Mouse (Mus musculus) liver, embryonic 16.5 days (tissue): ENCODE results near the gene Tymp. TPM values are rescaled to one million over a fixed set of nuclear protein-coding genes. Genes with fewer than 3 reads are reported as not detected.

Experiments
- ATAC-seq: fragments of 200-750 bp; cut with Nextera tagmentation; 2 replicates; pipeline ENCODE4 v1.8.0; 2017; ENCODE audit warnings: low read depth, mild to moderate bottlenecking, moderate number of reproducible peaks, moderate library complexity
- H3K27ac ChIP-seq: fragments of 300-500 bp; sonication (generic); 2 replicates; pipeline ENCODE4 v1.5.1; 2014; ENCODE audit warnings: mild to moderate bottlenecking, low read length
- H3K27me3 ChIP-seq: fragments of 300-500 bp; sonication (generic); 2 replicates; pipeline ENCODE4 v1.6.1; 2014; ENCODE audit warnings: low read depth, low read length, mixed read lengths; ENCODE audit not compliant: control insufficient read depth, insufficient read depth
- H3K36me3 ChIP-seq: fragments of 300-500 bp; sonication (generic); 2 replicates; pipeline ENCODE4 v1.6.1; 2014; ENCODE audit warnings: mild to moderate bottlenecking; ENCODE audit not compliant: control insufficient read depth, insufficient read depth
- H3K4me1 ChIP-seq: fragments of 300-500 bp; sonication (generic); 2 replicates; pipeline ENCODE4 v1.6.1; 2014; ENCODE audit warnings: low read depth, low read length, mixed read lengths; ENCODE audit not compliant: control insufficient read depth
- H3K4me2 ChIP-seq: fragments of 300-500 bp; sonication (generic); 2 replicates; pipeline ENCODE4 v1.6.1; 2014; ENCODE audit warnings: low read depth, low read length, mixed read lengths
- H3K4me3 ChIP-seq: fragments of 300-500 bp; sonication (generic); 2 replicates; pipeline ENCODE4 v1.5.1; 2014; ENCODE audit warnings: low read depth, mild to moderate bottlenecking, low read length
- H3K9ac ChIP-seq: fragments of 300-500 bp; sonication (generic); 2 replicates; pipeline ENCODE4 v1.6.1; 2014; ENCODE audit warnings: low read depth, low read length
- H3K9me3 ChIP-seq: fragments of 300-500 bp; sonication (generic); replicated peaks from 2 replicates; pipeline ENCODE4 v1.6.1; 2016; ENCODE audit warnings: low read length; ENCODE audit not compliant: control insufficient read depth
- WGBS: fragments of 180-500 bp; shearing (Covaris S2); extraction: QIAGEN DNeasy Blood & Tissue Kit; methylation state at CpG from one replicate; pipeline ENCODE4 v1.1.7; 2014; ENCODE audit not compliant: insufficient replicate concordance; 5-methylcytosine and 5-hydroxymethylcytosine counted together
- polyA plus RNA-seq: library from polyadenylated mRNA; unstranded; fragments of >200 nt; fragmentation: Nextera tagmentation; extraction: Ambion mirVana; gene quantifications from 2 replicates; pipeline ENCODE4 v1.2.1, GENCODE M21; 2015

The Tymp gene
- polyA plus RNA-seq, 1 experiment from 2014 or later, result 0.32 TPM

GRCm38 (mm10) chr15:89399716-89400115 is 22.9 kb upstream of the Tymp start:
- Histone ChIP-seq H3K27me3 (no peaks in the 10 kb centered on the region), H3K4me3 (no peak overlapping the region), H3K36me3 (no peaks in the 10 kb centered on the region), H3K9ac (no peak overlapping the region), H3K27ac (no peak overlapping the region), H3K4me1 (no peaks in the 10 kb centered on the region; the same call in 1 of the 2 replicates), H3K4me2 (no peak overlapping the region), H3K9me3 (no peaks in the 10 kb centered on the region)
- WGBS, result 29% methylated on average over 1 of the region's 1 CpGs
- no peak for ATAC-seq

GRCm38 (mm10) chr15:89398146-89398545 is 21.3 kb upstream of the Tymp start:
- no peak overlapping the region for H3K9ac ChIP-seq
- no peaks in the 10 kb centered on the region; the same call in 1 of the 2 replicates for H3K4me1 ChIP-seq
- no peaks in the 10 kb centered on the region for H3K36me3 ChIP-seq
- no peaks in the 10 kb centered on the region for H3K27me3 ChIP-seq
- no peak overlapping the region for H3K27ac ChIP-seq
- H3K4me2 ChIP-seq, result no peak overlapping the region
- WGBS, result 60% methylated on average over 2 of the region's 2 CpGs
- H3K4me3 ChIP-seq, result no peak overlapping the region
- H3K9me3 ChIP-seq, result no peaks in the 10 kb centered on the region
- no peak for ATAC-seq

- no peak overlapping the region for H3K9ac ChIP-seq
- 60% methylated on average over 4 of the region's 4 CpGs for WGBS
- H3K36me3 ChIP-seq, result no peaks in the 10 kb centered on the region
- no peaks in the 10 kb centered on the region for H3K27me3 ChIP-seq
- H3K27ac ChIP-seq, result no peak overlapping the region
- ATAC-seq, result peak; percentile 84
- no peaks in the 10 kb centered on the region; the same call in 1 of the 2 replicates for H3K4me1 ChIP-seq
- H3K4me2 ChIP-seq, result no peak overlapping the region
- H3K4me3 ChIP-seq, result no peak overlapping the region
- H3K9me3 ChIP-seq, result no peaks in the 10 kb centered on the region
Observed at GRCm38 (mm10) chr15:89396883-89397282, 20.0 kb upstream of the Tymp start.

- H3K9ac ChIP-seq, result no peak overlapping the region
- WGBS, result 78% methylated on average over 10 of the region's 10 CpGs
- no peak for ATAC-seq
Observed at GRCm38 (mm10) chr15:89390081-89390480, 13.2 kb upstream of the Tymp start.

GRCm38 (mm10) chr15:89387127-89387526 is 10.3 kb upstream of the Tymp start:
- Histone ChIP-seq H3K27ac (no peak overlapping the region), H3K9me3 (no peaks in the 10 kb centered on the region), H3K36me3 (no peaks in the 10 kb centered on the region), H3K4me3 (no peak overlapping the region), H3K4me1 (no peaks in the 10 kb centered on the region), H3K27me3 (no peaks in the 10 kb centered on the region), H3K4me2 (no peak overlapping the region), H3K9ac (no peak overlapping the region)
- WGBS, result 35% methylated on average over 12 of the region's 12 CpGs
- ATAC-seq, result no peak

More at GRCm38 (mm10) chr15:89390081-89390480, 13.2 kb upstream of the Tymp start:
- Histone ChIP-seq H3K27ac (no peak overlapping the region), H3K4me2 (no peak overlapping the region), H3K9me3 (no peaks in the 10 kb centered on the region), H3K4me1 (no peaks in the 10 kb centered on the region), H3K4me3 (no peak overlapping the region), H3K36me3 (no peaks in the 10 kb centered on the region), H3K27me3 (no peaks in the 10 kb centered on the region)

- Histone ChIP-seq H3K27me3 (peaks cover under 1% of the 10 kb centered on the region), H3K4me2 (no peak within 1 kb of the TSS), H3K4me1 (peaks cover under 1% of the 10 kb centered on the region; the same call in 1 of the 2 replicates), H3K4me3 (no peak within 1 kb of the TSS), H3K36me3 (no peaks in the 10 kb centered on the region), H3K27ac (no peak within 1 kb of the TSS), H3K9me3 (no peaks in the 10 kb centered on the region), H3K9ac (no peak within 1 kb of the TSS)
- 74% methylated on average over 7 of the region's 7 CpGs for WGBS
- no peak for ATAC-seq
Observed at GRCm38 (mm10) chr15:89384617-89385016, 7.8 kb upstream of the Tymp start, which contains the start of gene Klhdc7b. Klhdc7b (plus strand) TSS chr15:89384917.

- Histone ChIP-seq H3K36me3 (no peaks in the 10 kb centered on the region), H3K27me3 (peaks cover 34% of the 10 kb centered on the region), H3K4me1 (peaks cover 23% of the 10 kb centered on the region), H3K27ac (no peak overlapping the region), H3K4me2 (peak overlapping the region; percentile 71), H3K4me3 (peak overlapping the region; percentile 52), H3K9me3 (no peaks in the 10 kb centered on the region), H3K9ac (0 out of 2 replicates have a peak overlapping the region, but pooled peaks have one; percentile 11)
- 7% methylated on average over 10 of the region's 10 CpGs for WGBS
- peak; percentile 63 for ATAC-seq
Observed at GRCm38 (mm10) chr15:89379429-89379828, 2.6 kb upstream of the Tymp start.

GRCm38 (mm10) chr15:89378831-89379401 is 2.1 kb upstream of the Tymp start, which contains the start of gene Odf3b:
Odf3b (minus strand) TSS chr15:89379282.
- H3K4me1 ChIP-seq, result peaks cover 28% of the 10 kb centered on the region
- peak within 1 kb of the TSS; percentile 71 for H3K4me2 ChIP-seq
- peak; percentile 16; the same call in 1 of the 2 replicates for ATAC-seq
- H3K27ac ChIP-seq, result no peak within 1 kb of the TSS
- H3K27me3 ChIP-seq, result peaks cover 34% of the 10 kb centered on the region
- peak within 1 kb of the TSS; percentile 52 for H3K4me3 ChIP-seq
- H3K36me3 ChIP-seq, result no peaks in the 10 kb centered on the region
- under 1% methylated on average over 33 of the region's 33 CpGs for WGBS
- no peaks in the 10 kb centered on the region for H3K9me3 ChIP-seq
- H3K9ac ChIP-seq, result peak within 1 kb of the TSS; percentile 45
